Mouse (Mus musculus): ENCODE measurements around the gene Mccc1. TPM values are rescaled to one million over a fixed set of nuclear protein-coding genes. Genes with fewer than 3 reads are reported as not detected.

The Mccc1 gene
- polyA plus RNA-seq, 1 experiment: 3.6 TPM

- H3K27me3 ChIP-seq (ENCODE audit: control insufficient read depth, insufficient read depth, low read length): no peaks in the 10 kb centered on the region
- H3K4me1 ChIP-seq (ENCODE audit: control insufficient read depth, insufficient read depth, low read length): no peaks in the 10 kb centered on the region
- no peak overlapping the region for H3K27ac ChIP-seq (ENCODE audit: control insufficient read depth, insufficient read depth, low read depth, low read length)
- H3K4me3 ChIP-seq (ENCODE audit: control insufficient read depth, low read depth, low read length): no peak overlapping the region
- no peaks in the 10 kb centered on the region; the same call in 1 of the 2 replicates for H3K36me3 ChIP-seq (ENCODE audit: control insufficient read depth, insufficient read depth, low read length)
- TF ChIP-seq CTCF (IDR thresholded peaks at IDR 0.05; ENCODE audit: control insufficient read depth, insufficient read depth, insufficient replicate concordance, low read depth, low read length): no peak
- no peak for TF ChIP-seq POLR2A (IDR thresholded peaks at IDR 0.05; ENCODE audit: control insufficient read depth, low read depth, low read length)
Measured at GRCm38 (mm10) chr3:35964928-35965327, 35.5 kb downstream of the Mccc1 start.

GRCm38 (mm10) chr3:35963921-35964320 lies 36.6 kb downstream of the Mccc1 start:
- no peak for TF ChIP-seq CTCF (IDR thresholded peaks at IDR 0.05; ENCODE audit: control insufficient read depth, insufficient read depth, insufficient replicate concordance, low read depth, low read length)
- no peak for TF ChIP-seq POLR2A (IDR thresholded peaks at IDR 0.05; ENCODE audit: control insufficient read depth, low read depth, low read length)
- Histone ChIP-seq H3K4me1 (ENCODE audit: control insufficient read depth, insufficient read depth, low read length) (no peaks in the 10 kb centered on the region), H3K4me3 (ENCODE audit: control insufficient read depth, low read depth, low read length) (no peak overlapping the region), H3K27ac (ENCODE audit: control insufficient read depth, insufficient read depth, low read depth, low read length) (no peak overlapping the region), H3K36me3 (ENCODE audit: control insufficient read depth, insufficient read depth, low read length) (no peaks in the 10 kb centered on the region; the same call in 1 of the 2 replicates), H3K27me3 (ENCODE audit: control insufficient read depth, insufficient read depth, low read length) (no peaks in the 10 kb centered on the region)

GRCm38 (mm10) chr3:35963401-35963800 lies 37.1 kb downstream of the Mccc1 start:
- Histone ChIP-seq H3K4me3 (ENCODE audit: control insufficient read depth, low read depth, low read length) (no peak overlapping the region), H3K36me3 (ENCODE audit: control insufficient read depth, insufficient read depth, low read length) (no peaks in the 10 kb centered on the region; the same call in 1 of the 2 replicates), H3K4me1 (ENCODE audit: control insufficient read depth, insufficient read depth, low read length) (no peaks in the 10 kb centered on the region), H3K27me3 (ENCODE audit: control insufficient read depth, insufficient read depth, low read length) (no peaks in the 10 kb centered on the region), H3K27ac (ENCODE audit: control insufficient read depth, insufficient read depth, low read depth, low read length) (no peak overlapping the region)
- no peak for TF ChIP-seq POLR2A (IDR thresholded peaks at IDR 0.05; ENCODE audit: control insufficient read depth, low read depth, low read length)
- TF ChIP-seq CTCF (IDR thresholded peaks at IDR 0.05; ENCODE audit: control insufficient read depth, insufficient read depth, insufficient replicate concordance, low read depth, low read length): no peak

- TF ChIP-seq CTCF (IDR thresholded peaks at IDR 0.05; ENCODE audit: control insufficient read depth, insufficient read depth, insufficient replicate concordance, low read depth, low read length): no peak
- TF ChIP-seq POLR2A (IDR thresholded peaks at IDR 0.05; ENCODE audit: control insufficient read depth, low read depth, low read length): no peak
- no peaks in the 10 kb centered on the region; the same call in 1 of the 2 replicates for H3K36me3 ChIP-seq (ENCODE audit: control insufficient read depth, insufficient read depth, low read length)
- no peak overlapping the region for H3K27ac ChIP-seq (ENCODE audit: control insufficient read depth, insufficient read depth, low read depth, low read length)
- no peak overlapping the region for H3K4me3 ChIP-seq (ENCODE audit: control insufficient read depth, low read depth, low read length)
- no peaks in the 10 kb centered on the region for H3K27me3 ChIP-seq (ENCODE audit: control insufficient read depth, insufficient read depth, low read length)
- no peaks in the 10 kb centered on the region for H3K4me1 ChIP-seq (ENCODE audit: control insufficient read depth, insufficient read depth, low read length)
Measured at GRCm38 (mm10) chr3:35962967-35963366, 37.5 kb downstream of the Mccc1 start.

GRCm38 (mm10) chr3:35957230-35957629 lies 43.2 kb downstream of the Mccc1 start:
- no peak for TF ChIP-seq POLR2A (IDR thresholded peaks at IDR 0.05; ENCODE audit: control insufficient read depth, low read depth, low read length)
- TF ChIP-seq CTCF (IDR thresholded peaks at IDR 0.05; ENCODE audit: control insufficient read depth, insufficient read depth, insufficient replicate concordance, low read depth, low read length): no peak
- no peaks in the 10 kb centered on the region for H3K27me3 ChIP-seq (ENCODE audit: control insufficient read depth, insufficient read depth, low read length)
- H3K4me3 ChIP-seq (ENCODE audit: control insufficient read depth, low read depth, low read length): no peak overlapping the region
- no peaks in the 10 kb centered on the region for H3K4me1 ChIP-seq (ENCODE audit: control insufficient read depth, insufficient read depth, low read length)
- H3K27ac ChIP-seq (ENCODE audit: control insufficient read depth, insufficient read depth, low read depth, low read length): no peak overlapping the region
- no peaks in the 10 kb centered on the region for H3K36me3 ChIP-seq (ENCODE audit: control insufficient read depth, insufficient read depth, low read length)

GRCm38 (mm10) chr3:35954901-35955575 lies 45.4 kb downstream of the Mccc1 start:
- no peak for TF ChIP-seq POLR2A (IDR thresholded peaks at IDR 0.05; ENCODE audit: control insufficient read depth, low read depth, low read length)
- no peak for TF ChIP-seq CTCF (IDR thresholded peaks at IDR 0.05; ENCODE audit: control insufficient read depth, insufficient read depth, insufficient replicate concordance, low read depth, low read length)
- H3K27ac ChIP-seq (ENCODE audit: control insufficient read depth, insufficient read depth, low read depth, low read length): no peak overlapping the region
- no peaks in the 10 kb centered on the region for H3K4me1 ChIP-seq (ENCODE audit: control insufficient read depth, insufficient read depth, low read length)
- no peaks in the 10 kb centered on the region for H3K36me3 ChIP-seq (ENCODE audit: control insufficient read depth, insufficient read depth, low read length)
- H3K4me3 ChIP-seq (ENCODE audit: control insufficient read depth, low read depth, low read length): no peak overlapping the region
- no peaks in the 10 kb centered on the region for H3K27me3 ChIP-seq (ENCODE audit: control insufficient read depth, insufficient read depth, low read length)

- no peak for TF ChIP-seq POLR2A (IDR thresholded peaks at IDR 0.05; ENCODE audit: control insufficient read depth, low read depth, low read length)
- no peak for TF ChIP-seq CTCF (IDR thresholded peaks at IDR 0.05; ENCODE audit: control insufficient read depth, insufficient read depth, insufficient replicate concordance, low read depth, low read length)
- H3K4me3 ChIP-seq (ENCODE audit: control insufficient read depth, low read depth, low read length): no peak overlapping the region
- no peaks in the 10 kb centered on the region for H3K27me3 ChIP-seq (ENCODE audit: control insufficient read depth, insufficient read depth, low read length)
- H3K4me1 ChIP-seq (ENCODE audit: control insufficient read depth, insufficient read depth, low read length): no peaks in the 10 kb centered on the region
- H3K27ac ChIP-seq (ENCODE audit: control insufficient read depth, insufficient read depth, low read depth, low read length): no peak overlapping the region
- no peaks in the 10 kb centered on the region for H3K36me3 ChIP-seq (ENCODE audit: control insufficient read depth, insufficient read depth, low read length)
Measured at GRCm38 (mm10) chr3:35953816-35954215, 46.7 kb downstream of the Mccc1 start.
